Mouse (Mus musculus) cerebellum, adult 9-10 months (tissue): Measurements from ENCODE around the gene Bcl2l10.
"Not testable (repeated sequence)": the region's sequence is repeated elsewhere in the genome, so short reads cannot be mapped to it uniquely, and the experiment has no call there.

Experiments
- DNase-seq: peaks from one replicate; pipeline ENCODE4 v3.0.0; 2022

Gene Bcl2l10

GRCm38 (mm10) chr9:75348066-75348465, 508 bp downstream of the Bcl2l10 start:
- no peak for DNase-seq

- DNase-seq, result no peak
These were observed 1.1 kb downstream of the Bcl2l10 start for GRCm38 (mm10) chr9:75348641-75349040.

GRCm38 (mm10) chr9:75353094-75353493, 5.5 kb downstream of the Bcl2l10 start:
- no peak for DNase-seq

GRCm38 (mm10) chr9:75355783-75356182, 8.2 kb downstream of the Bcl2l10 start:
- DNase-seq, result no peak

GRCm38 (mm10) chr9:75357087-75357654, 9.6 kb downstream of the Bcl2l10 start:
- no peak for DNase-seq

GRCm38 (mm10) chr9:75361699-75362098, 14.1 kb downstream of the Bcl2l10 start:
- peak; percentile 79 for DNase-seq

GRCm38 (mm10) chr9:75362201-75362600, 14.6 kb downstream of the Bcl2l10 start:
- DNase-seq, result no peak

GRCm38 (mm10) chr9:75363001-75363400, 15.4 kb downstream of the Bcl2l10 start:
- DNase-seq, result no peak

- not testable (repeated sequence) for DNase-seq
These were observed 16.1 kb downstream of the Bcl2l10 start for GRCm38 (mm10) chr9:75363702-75364101.

GRCm38 (mm10) chr9:75365195-75365594, 17.6 kb downstream of the Bcl2l10 start:
- no peak for DNase-seq

GRCm38 (mm10) chr9:75366191-75366590, 18.6 kb downstream of the Bcl2l10 start:
- DNase-seq, result no peak

- DNase-seq, result no peak
These were observed 21.2 kb downstream of the Bcl2l10 start for GRCm38 (mm10) chr9:75368779-75369178.

- DNase-seq, result peak; percentile 33
These were observed 28.0 kb downstream of the Bcl2l10 start for GRCm38 (mm10) chr9:75375606-75376005.

- no peak for DNase-seq
These were observed 28.9 kb downstream of the Bcl2l10 start for GRCm38 (mm10) chr9:75376428-75376827.

GRCm38 (mm10) chr9:75378774-75379173, 31.2 kb downstream of the Bcl2l10 start:
- no peak for DNase-seq

- DNase-seq, result no peak
These were observed 35.3 kb downstream of the Bcl2l10 start for GRCm38 (mm10) chr9:75382825-75383224.

GRCm38 (mm10) chr9:75383785-75384184, 36.2 kb downstream of the Bcl2l10 start:
- no peak for DNase-seq

GRCm38 (mm10) chr9:75384337-75384962, 36.9 kb downstream of the Bcl2l10 start:
- DNase-seq, result no peak

- DNase-seq, result no peak
These were observed 37.8 kb downstream of the Bcl2l10 start for GRCm38 (mm10) chr9:75385218-75385974.

- DNase-seq, result no peak
These were observed 45.7 kb downstream of the Bcl2l10 start for GRCm38 (mm10) chr9:75393251-75393650.

GRCm38 (mm10) chr9:75395971-75396370, 48.4 kb downstream of the Bcl2l10 start:
- DNase-seq, result no peak

- peak; percentile 7 for DNase-seq
These were observed 51.5 kb downstream of the Bcl2l10 start for GRCm38 (mm10) chr9:75399069-75399468.

GRCm38 (mm10) chr9:75400639-75401038, 53.1 kb downstream of the Bcl2l10 start:
- DNase-seq, result peak; percentile 45
